Mouse (Mus musculus) midbrain, embryonic 11.5 days (tissue): ENCODE results near the gene Psmd8. TPM values are rescaled to one million over a fixed set of nuclear protein-coding genes. Genes with fewer than 3 reads are reported as not detected.

Source experiments
- ATAC-seq: fragments of 200-750 bp; cut with Nextera tagmentation; 2 replicates; pipeline ENCODE4 v1.8.0; 2017; ENCODE audit warnings: moderate TSS enrichment, moderate library complexity; ENCODE audit not compliant: low FRiP score
- DNase-seq: peaks from one replicate; pipeline ENCODE4 v3.0.0; 2015; ENCODE audit warnings: low spot score; ENCODE audit errors: missing footprints
- H3K27ac ChIP-seq: fragments of 300-500 bp; sonication (generic); 2 replicates; pipeline ENCODE4 v1.5.1; 2014; ENCODE audit warnings: low read depth, low read length
- H3K27me3 ChIP-seq: fragments of 300-500 bp; sonication (generic); 2 replicates; pipeline ENCODE4 v1.6.1; 2014; ENCODE audit warnings: mild to moderate bottlenecking, low read length, moderate library complexity, mixed read lengths; ENCODE audit not compliant: control insufficient read depth, insufficient read depth
- H3K36me3 ChIP-seq: fragments of 300-500 bp; sonication (generic); 2 replicates; pipeline ENCODE4 v1.6.1; 2014; ENCODE audit warnings: mild to moderate bottlenecking, low read length, moderate library complexity, mixed read lengths; ENCODE audit not compliant: control insufficient read depth, insufficient read depth
- H3K4me1 ChIP-seq: fragments of 300-500 bp; sonication (generic); 2 replicates; pipeline ENCODE4 v1.6.1; 2014; ENCODE audit warnings: low read length; ENCODE audit not compliant: control insufficient read depth, insufficient read depth
- H3K4me2 ChIP-seq: fragments of 300-500 bp; sonication (generic); 2 replicates; pipeline ENCODE4 v1.6.1; 2014; ENCODE audit warnings: mild to moderate bottlenecking, moderate library complexity
- H3K4me3 ChIP-seq: fragments of 300-500 bp; sonication (generic); 2 replicates; pipeline ENCODE4 v1.5.1; 2014; ENCODE audit warnings: low read depth, low read length
- H3K9ac ChIP-seq: fragments of 300-500 bp; sonication (generic); 2 replicates; pipeline ENCODE4 v1.6.1; 2014; ENCODE audit warnings: low read length
- H3K9me3 ChIP-seq: fragments of 300-500 bp; sonication (generic); 2 replicates; pipeline ENCODE4 v1.6.1; 2016; ENCODE audit warnings: low read length; ENCODE audit not compliant: control insufficient read depth
- WGBS: fragments of 180-500 bp; shearing (Covaris S2); extraction: QIAGEN DNeasy Blood & Tissue Kit; methylation state at CpG from one replicate; pipeline ENCODE4 v1.1.7; 2014; 5-methylcytosine and 5-hydroxymethylcytosine counted together
- polyA plus RNA-seq: library from polyadenylated mRNA; unstranded; fragments of >200 nt; fragmentation: Nextera tagmentation; extraction: Ambion mirVana; gene quantifications from 2 replicates; pipeline ENCODE4 v1.2.1, GENCODE M21; 2014

The Psmd8 gene
- polyA plus RNA-seq, 1 experiment from 2014 or later: 322 TPM

DNA sequence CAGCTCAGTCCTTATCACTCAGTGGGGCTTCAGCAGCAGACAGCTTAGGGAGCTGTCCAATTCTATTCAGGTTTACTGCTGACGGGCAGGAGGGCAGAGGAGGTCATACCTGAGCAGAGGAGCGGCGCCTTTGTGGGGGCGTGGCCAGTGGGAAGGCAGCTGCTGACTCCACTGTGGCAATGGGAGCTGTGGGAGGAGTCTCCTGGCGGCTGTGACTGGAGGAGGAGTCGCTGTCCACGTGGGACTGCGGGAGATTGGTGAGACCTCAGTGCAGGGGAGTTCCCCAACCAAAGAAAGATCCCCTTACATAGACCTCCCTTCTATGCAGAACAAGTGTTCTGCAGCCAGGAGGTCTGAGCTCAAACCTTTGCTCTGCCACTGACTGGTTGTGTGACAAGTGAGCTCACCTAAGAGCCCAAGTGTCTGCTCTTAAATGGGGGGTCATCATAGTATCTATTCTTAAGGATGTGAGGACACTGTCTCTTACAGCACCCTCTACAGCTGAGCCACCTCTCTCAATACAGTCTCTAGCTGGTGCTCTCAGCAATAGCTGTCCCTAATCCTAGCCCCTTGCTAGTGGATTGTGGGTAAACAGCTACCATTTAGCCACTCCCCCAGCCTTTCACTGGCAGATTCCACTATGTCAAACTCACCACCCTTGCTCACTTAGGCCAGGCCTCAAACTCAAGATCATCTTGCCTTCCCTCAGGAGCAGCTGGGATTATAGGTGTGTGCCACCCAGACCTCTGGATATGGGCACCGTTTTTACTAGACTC, 17.6 kb downstream of the Psmd8 start:
- H3K9ac ChIP-seq: no peak overlapping the region
- no peak overlapping the region for H3K4me3 ChIP-seq
- H3K4me1 ChIP-seq: peaks cover 6% of the 10 kb centered on the region
- WGBS: 21% methylated on average over 9 of the region's 9 CpGs
- H3K36me3 ChIP-seq: no peaks in the 10 kb centered on the region
- no peaks in the 10 kb centered on the region for H3K9me3 ChIP-seq
- H3K27me3 ChIP-seq: peaks cover 3% of the 10 kb centered on the region
- DNase-seq (no peak), ATAC-seq (no peak)
- H3K4me2 ChIP-seq: no peak overlapping the region
- no peak overlapping the region for H3K27ac ChIP-seq

DNA sequence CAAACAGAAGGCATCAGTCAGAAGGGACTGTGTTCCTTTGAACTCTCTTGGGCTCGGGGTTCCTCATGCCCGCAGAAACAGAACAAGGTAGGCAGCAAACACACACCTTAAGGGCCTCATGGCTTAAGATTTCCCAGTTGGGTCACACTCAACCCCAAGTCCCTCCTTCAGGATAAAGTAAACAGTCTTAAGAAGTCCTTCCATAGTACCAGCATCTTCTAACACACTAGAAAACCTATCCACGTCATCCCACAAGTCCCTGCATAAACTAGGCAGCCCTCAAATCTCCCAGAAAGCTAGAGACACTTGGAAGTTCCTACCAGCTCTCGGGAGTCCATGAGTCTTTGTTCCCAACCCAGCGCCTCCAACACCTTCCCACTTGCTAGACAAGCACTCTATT, 18.2 kb downstream of the Psmd8 start:
- H3K4me3 ChIP-seq: no peak overlapping the region
- no peak overlapping the region for H3K4me2 ChIP-seq
- WGBS: 84% methylated on average over 5 of the region's 5 CpGs
- H3K4me1 ChIP-seq: 0 out of 2 replicates have a peak, but pooled peaks cover 2% of the 10 kb centered on the region
- no peak overlapping the region for H3K9ac ChIP-seq
- no peaks in the 10 kb centered on the region for H3K36me3 ChIP-seq
- H3K9me3 ChIP-seq: no peaks in the 10 kb centered on the region
- DNase-seq: no peak
- no peak for ATAC-seq
- H3K27ac ChIP-seq: no peak overlapping the region
- no peaks in the 10 kb centered on the region; the same call in none of the 2 replicates for H3K27me3 ChIP-seq

- Histone ChIP-seq H3K9ac (no peak overlapping the region), H3K4me2 (0 out of 2 replicates have a peak overlapping the region, but pooled peaks have one; percentile 0), H3K27me3 (no peaks in the 10 kb centered on the region; the same call in none of the 2 replicates), H3K9me3 (no peaks in the 10 kb centered on the region), H3K4me1 (peaks cover 9% of the 10 kb centered on the region), H3K36me3 (no peaks in the 10 kb centered on the region), H3K4me3 (no peak overlapping the region), H3K27ac (no peak overlapping the region)
- ATAC-seq (no peak), DNase-seq (no peak)
- WGBS: under 1% methylated on average over 5 of the region's 5 CpGs
These were observed 22.2 kb downstream of the Psmd8 start for GRCm38 (mm10) chr7:29158264-29158663.

DNA sequence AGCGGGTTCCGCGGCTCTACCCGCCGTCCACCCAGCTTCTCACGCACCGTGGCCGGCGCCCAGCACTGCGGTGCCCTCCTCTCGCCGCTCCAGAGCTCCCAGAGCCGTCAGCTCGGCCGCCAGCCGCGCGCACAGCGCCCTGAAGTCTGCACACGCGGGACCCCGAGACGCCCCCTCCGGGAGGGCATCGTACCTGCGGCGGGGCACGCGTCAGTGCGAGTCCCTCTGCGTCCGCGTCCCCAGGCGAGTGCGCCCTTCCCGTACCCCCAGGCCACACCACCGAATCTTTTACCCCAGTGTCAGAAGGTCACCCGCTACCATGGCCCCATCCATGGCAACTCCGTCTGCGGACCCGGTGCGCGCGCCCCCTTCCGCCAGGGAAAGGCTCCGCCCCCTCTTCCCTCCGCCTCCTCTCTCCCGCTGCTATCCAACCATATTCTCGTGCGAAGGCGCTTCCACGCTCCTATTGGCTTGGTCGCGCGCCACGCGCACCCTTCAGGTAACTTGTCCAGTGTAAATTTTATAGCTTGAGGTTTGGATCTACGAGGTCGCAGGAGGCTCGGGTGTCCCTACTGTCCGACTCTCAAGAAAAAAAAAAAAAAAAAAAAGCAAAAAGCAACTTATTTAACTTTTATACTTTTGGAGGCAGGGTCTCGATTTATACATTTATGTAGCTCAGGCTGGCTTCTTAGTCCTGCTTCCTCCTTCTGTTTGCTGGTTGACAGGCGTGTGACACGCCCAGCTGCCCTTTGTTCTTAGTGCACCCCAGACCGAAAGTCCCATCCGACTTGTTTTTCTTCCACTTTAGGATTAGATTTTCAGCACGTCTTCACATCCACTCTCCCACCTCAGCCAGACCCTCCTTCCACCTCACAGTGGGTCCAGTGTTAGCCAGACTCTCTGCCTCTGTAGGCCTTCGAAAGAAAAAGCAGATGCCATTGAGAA, 24.4 kb downstream of the Psmd8 start, which contains the start of gene Fam98c:
Gene Fam98c, minus strand, starts transcription at position 397 of the 945 bp plus-strand sequence.
- Histone ChIP-seq H3K9me3 (no peaks in the 10 kb centered on the region), H3K27me3 (no peaks in the 10 kb centered on the region; the same call in none of the 2 replicates), H3K4me1 (peaks cover 9% of the 10 kb centered on the region), H3K27ac (peak within 1 kb of the TSS; percentile 77), H3K36me3 (no peaks in the 10 kb centered on the region), H3K4me2 (peak within 1 kb of the TSS; percentile 95), H3K9ac (peak within 1 kb of the TSS; percentile 74), H3K4me3 (peak within 1 kb of the TSS; percentile 77)
- 4% methylated on average over 68 of the region's 68 CpGs for WGBS
- ATAC-seq (peak; percentile 86), DNase-seq (peak; percentile 98)

DNA sequence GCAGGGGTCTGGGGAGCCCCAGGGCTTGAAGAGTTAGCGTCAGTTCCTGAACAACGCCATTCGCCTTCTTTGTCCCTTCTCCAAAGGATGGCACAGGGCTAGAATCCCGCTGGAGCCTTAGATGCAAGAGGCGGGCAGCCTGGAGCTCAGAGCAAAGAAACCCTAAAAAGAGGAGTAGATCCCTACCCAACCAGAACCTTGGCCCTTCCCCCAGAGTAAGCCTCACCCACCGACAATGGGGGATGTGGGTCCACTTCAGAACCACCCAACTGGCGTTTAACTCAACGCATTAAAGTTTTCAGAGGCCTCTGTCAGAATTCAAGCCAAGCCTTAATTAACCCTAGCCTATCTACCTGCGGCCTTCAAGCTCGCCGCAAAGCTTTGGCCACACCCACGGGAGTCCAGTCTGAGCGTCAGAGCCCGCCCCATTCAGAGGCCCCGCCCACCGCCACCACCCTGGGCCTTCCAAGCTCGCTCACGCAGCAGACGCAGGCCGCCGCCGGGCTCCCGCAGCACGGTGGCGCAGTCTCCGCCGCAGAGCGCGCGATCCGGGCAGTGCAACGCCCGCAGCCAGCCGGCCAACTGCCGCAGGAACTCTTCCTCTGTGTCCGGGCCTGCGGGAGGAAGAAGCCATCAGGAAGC, 25.2 kb downstream of the Psmd8 start:
- peaks cover 9% of the 10 kb centered on the region for H3K4me1 ChIP-seq
- 7% methylated on average over 37 of the region's 37 CpGs for whole genome bisulfite sequencing

GRCm38 (mm10) chr7:29154018-29154720, 26.3 kb downstream of the Psmd8 start:
- no peaks in the 10 kb centered on the region for H3K9me3 ChIP-seq
- no peaks in the 10 kb centered on the region for H3K36me3 ChIP-seq
- WGBS: 96% methylated on average over 14 of the region's 14 CpGs
- no peaks in the 10 kb centered on the region; the same call in none of the 2 replicates for H3K27me3 ChIP-seq
- no peak overlapping the region for H3K4me3 ChIP-seq
- H3K4me2 ChIP-seq: no peak overlapping the region
- no peak overlapping the region for H3K9ac ChIP-seq
- ATAC-seq: no peak
- no peak for DNase-seq
- H3K4me1 ChIP-seq: peaks cover 9% of the 10 kb centered on the region
- H3K27ac ChIP-seq: no peak overlapping the region

More for the DNA sequence above, 25.2 kb downstream of the Psmd8 start:
- ATAC-seq: peak; percentile 91
- Histone ChIP-seq H3K9ac (peak overlapping the region; percentile 74), H3K27ac (peak overlapping the region; percentile 77), H3K9me3 (no peaks in the 10 kb centered on the region), H3K36me3 (no peaks in the 10 kb centered on the region), H3K27me3 (no peaks in the 10 kb centered on the region; the same call in none of the 2 replicates), H3K4me2 (peak overlapping the region; percentile 95), H3K4me3 (peak overlapping the region; percentile 77)
- DNase-seq: no peak

DNA sequence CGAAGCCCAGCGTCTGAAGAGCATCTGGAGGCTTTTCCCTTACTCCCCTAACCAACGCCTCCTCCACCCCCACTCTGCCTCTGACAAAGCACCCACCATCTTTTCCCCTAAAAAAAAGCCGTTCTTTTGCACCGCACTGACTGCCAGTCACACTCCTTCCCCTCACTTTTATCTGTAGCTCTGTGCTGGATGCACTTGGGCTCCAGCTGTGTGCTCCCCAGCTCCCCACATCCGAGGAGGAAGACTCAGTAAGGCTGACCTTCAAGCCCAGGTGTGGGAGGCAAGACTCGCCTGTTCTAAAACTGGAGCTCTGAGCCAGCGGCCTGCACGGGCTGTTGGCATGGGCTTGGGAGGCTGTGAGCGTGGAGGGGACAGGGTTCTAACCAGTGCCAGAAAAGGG, 29.0 kb downstream of the Psmd8 start:
- no peak for DNase-seq
- 70% methylated on average over 10 of the region's 10 CpGs for WGBS
- Histone ChIP-seq H3K4me2 (no peak overlapping the region), H3K27ac (no peak overlapping the region), H3K4me1 (peaks cover 6% of the 10 kb centered on the region), H3K4me3 (no peak overlapping the region), H3K9me3 (no peaks in the 10 kb centered on the region), H3K9ac (no peak overlapping the region), H3K27me3 (no peaks in the 10 kb centered on the region), H3K36me3 (no peaks in the 10 kb centered on the region)
- no peak for ATAC-seq

- no peak overlapping the region for H3K27ac ChIP-seq
- ATAC-seq (no peak), DNase-seq (peak; percentile 72)
- H3K27me3 ChIP-seq: no peaks in the 10 kb centered on the region
- no peaks in the 10 kb centered on the region for H3K4me1 ChIP-seq
- 92% methylated on average over 15 of the region's 15 CpGs for WGBS
- H3K9me3 ChIP-seq: no peaks in the 10 kb centered on the region
- no peak overlapping the region for H3K4me2 ChIP-seq
- H3K4me3 ChIP-seq: no peak overlapping the region
- no peaks in the 10 kb centered on the region for H3K36me3 ChIP-seq
- H3K9ac ChIP-seq: no peak overlapping the region
These were observed 31.7 kb downstream of the Psmd8 start for GRCm38 (mm10) chr7:29148771-29149170.
